Mouse (Mus musculus) lung, postnatal 0 days (tissue): Measurements from ENCODE around the gene Krt86.

Experiments
- CTCF ChIP-seq: IDR thresholded peaks from 2 replicates; pipeline ENCODE4 v1.5.1; 2016; ENCODE audit warnings: antibody characterized with exemption, mild to moderate bottlenecking
- EP300 ChIP-seq: IDR thresholded peaks from 2 replicates; pipeline ENCODE4 v1.6.1; 2016; ENCODE audit warnings: antibody characterized with exemption, mild to moderate bottlenecking, control low read depth

- TF ChIP-seq EP300 (no peak), CTCF (no peak)
Measured at GRCm38 (mm10) chr15:101436611-101437010, 36.7 kb upstream of the Krt86 start.
